Mouse (Mus musculus): ENCODE results near the gene Sez6l. TPM values are rescaled to one million over a fixed set of nuclear protein-coding genes. Genes with fewer than 3 reads are reported as not detected.

Sez6l gene
- polyA plus RNA-seq, 1 experiment: 105 TPM

GRCm38 (mm10) chr5:112391676-112392323 is 185.2 kb downstream of the Sez6l start:
- no peak overlapping the region for H3K4me3 ChIP-seq (ENCODE audit: insufficient read depth, low read length)
- peaks cover 19% of the 10 kb centered on the region for H3K4me1 ChIP-seq (ENCODE audit: control insufficient read depth, insufficient read depth, low read length)
- TF ChIP-seq POLR2A (IDR thresholded peaks at IDR 0.05; ENCODE audit: extremely low read depth, insufficient read depth, low read length): no peak
- TF ChIP-seq CTCF (IDR thresholded peaks at IDR 0.05; ENCODE audit: extremely low read depth, insufficient read depth, low read length): no peak
- no peak overlapping the region for H3K27ac ChIP-seq (ENCODE audit: insufficient read depth, low read length)

- Histone ChIP-seq H3K4me1 (ENCODE audit: control insufficient read depth, insufficient read depth, low read length) (peaks cover 19% of the 10 kb centered on the region), H3K27ac (ENCODE audit: insufficient read depth, low read length) (no peak overlapping the region), H3K4me3 (ENCODE audit: insufficient read depth, low read length) (no peak overlapping the region)
- TF ChIP-seq CTCF (IDR thresholded peaks at IDR 0.05; ENCODE audit: extremely low read depth, insufficient read depth, low read length): no peak
- no peak for TF ChIP-seq POLR2A (IDR thresholded peaks at IDR 0.05; ENCODE audit: extremely low read depth, insufficient read depth, low read length)
These were observed 186.0 kb downstream of the Sez6l start for GRCm38 (mm10) chr5:112391002-112391401.

GRCm38 (mm10) chr5:112389352-112389751 is 187.6 kb downstream of the Sez6l start:
- TF ChIP-seq CTCF (IDR thresholded peaks at IDR 0.05; ENCODE audit: extremely low read depth, insufficient read depth, low read length) (no peak), POLR2A (IDR thresholded peaks at IDR 0.05; ENCODE audit: extremely low read depth, insufficient read depth, low read length) (no peak)
- peak overlapping the region; percentile 30 for H3K4me3 ChIP-seq (ENCODE audit: insufficient read depth, low read length)
- H3K27ac ChIP-seq (ENCODE audit: insufficient read depth, low read length): no peak overlapping the region
- peaks cover 16% of the 10 kb centered on the region for H3K4me1 ChIP-seq (ENCODE audit: control insufficient read depth, insufficient read depth, low read length)

- no peak overlapping the region for H3K27ac ChIP-seq (ENCODE audit: insufficient read depth, low read length)
- no peak for TF ChIP-seq POLR2A (IDR thresholded peaks at IDR 0.05; ENCODE audit: extremely low read depth, insufficient read depth, low read length)
- TF ChIP-seq CTCF (IDR thresholded peaks at IDR 0.05; ENCODE audit: extremely low read depth, insufficient read depth, low read length): no peak
- H3K4me1 ChIP-seq (ENCODE audit: control insufficient read depth, insufficient read depth, low read length): peaks cover 20% of the 10 kb centered on the region
- no peak overlapping the region for H3K4me3 ChIP-seq (ENCODE audit: insufficient read depth, low read length)
These were observed 191.0 kb downstream of the Sez6l start for GRCm38 (mm10) chr5:112385973-112386372.

- no peak overlapping the region for H3K4me3 ChIP-seq (ENCODE audit: insufficient read depth, low read length)
- no peak overlapping the region for H3K27ac ChIP-seq (ENCODE audit: insufficient read depth, low read length)
- TF ChIP-seq POLR2A (IDR thresholded peaks at IDR 0.05; ENCODE audit: extremely low read depth, insufficient read depth, low read length) (no peak), CTCF (IDR thresholded peaks at IDR 0.05; ENCODE audit: extremely low read depth, insufficient read depth, low read length) (no peak)
- H3K4me1 ChIP-seq (ENCODE audit: control insufficient read depth, insufficient read depth, low read length): peaks cover 16% of the 10 kb centered on the region
These were observed 192.0 kb downstream of the Sez6l start for GRCm38 (mm10) chr5:112384805-112385472.

GRCm38 (mm10) chr5:112382641-112383330 is 194.2 kb downstream of the Sez6l start:
- TF ChIP-seq POLR2A (IDR thresholded peaks at IDR 0.05; ENCODE audit: extremely low read depth, insufficient read depth, low read length): 0 out of 2 replicates have a peak, but pooled peaks have one; percentile 31
- TF ChIP-seq CTCF (IDR thresholded peaks at IDR 0.05; ENCODE audit: extremely low read depth, insufficient read depth, low read length): no peak
- Histone ChIP-seq H3K4me3 (ENCODE audit: insufficient read depth, low read length) (no peak overlapping the region), H3K4me1 (ENCODE audit: control insufficient read depth, insufficient read depth, low read length) (peaks cover 9% of the 10 kb centered on the region), H3K27ac (ENCODE audit: insufficient read depth, low read length) (no peak overlapping the region)

- H3K4me1 ChIP-seq (ENCODE audit: control insufficient read depth, insufficient read depth, low read length): peaks cover 9% of the 10 kb centered on the region
- TF ChIP-seq POLR2A (IDR thresholded peaks at IDR 0.05; ENCODE audit: extremely low read depth, insufficient read depth, low read length): no peak
- TF ChIP-seq CTCF (IDR thresholded peaks at IDR 0.05; ENCODE audit: extremely low read depth, insufficient read depth, low read length): 0 out of 2 replicates have a peak, but pooled peaks have one; percentile 6
- H3K27ac ChIP-seq (ENCODE audit: insufficient read depth, low read length): no peak overlapping the region
- H3K4me3 ChIP-seq (ENCODE audit: insufficient read depth, low read length): no peak overlapping the region
These were observed 194.9 kb downstream of the Sez6l start for GRCm38 (mm10) chr5:112382042-112382441.

- Histone ChIP-seq H3K4me1 (ENCODE audit: control insufficient read depth, insufficient read depth, low read length) (peaks cover 9% of the 10 kb centered on the region), H3K4me3 (ENCODE audit: insufficient read depth, low read length) (no peak overlapping the region), H3K27ac (ENCODE audit: insufficient read depth, low read length) (no peak overlapping the region)
- TF ChIP-seq CTCF (IDR thresholded peaks at IDR 0.05; ENCODE audit: extremely low read depth, insufficient read depth, low read length): no peak
- TF ChIP-seq POLR2A (IDR thresholded peaks at IDR 0.05; ENCODE audit: extremely low read depth, insufficient read depth, low read length): no peak
These were observed 195.8 kb downstream of the Sez6l start for GRCm38 (mm10) chr5:112381154-112381553.

GRCm38 (mm10) chr5:112378716-112379115 is 198.3 kb downstream of the Sez6l start:
- H3K27ac ChIP-seq (ENCODE audit: insufficient read depth, low read length): no peak overlapping the region
- peaks cover 9% of the 10 kb centered on the region for H3K4me1 ChIP-seq (ENCODE audit: control insufficient read depth, insufficient read depth, low read length)
- H3K4me3 ChIP-seq (ENCODE audit: insufficient read depth, low read length): no peak overlapping the region
- TF ChIP-seq POLR2A (IDR thresholded peaks at IDR 0.05; ENCODE audit: extremely low read depth, insufficient read depth, low read length) (no peak), CTCF (IDR thresholded peaks at IDR 0.05; ENCODE audit: extremely low read depth, insufficient read depth, low read length) (no peak)
